Mouse (Mus musculus) macrophage (primary cell): Measurements from ENCODE around the gene Chdh. TPM values are rescaled to one million over a fixed set of nuclear protein-coding genes. Genes with fewer than 3 reads are reported as not detected.

Source experiments
- H3K27ac ChIP-seq: fragments of 350-480 bp; formaldehyde crosslinking; 2 replicates; pipeline ENCODE4 v1.9.0; 2021
- H3K36me3 ChIP-seq: fragments of 350-480 bp; formaldehyde crosslinking; 2 replicates; pipeline ENCODE4 v1.9.0; 2021; ENCODE audit errors: inconsistent target
- H3K4me3 ChIP-seq: fragments of 350-480 bp; formaldehyde crosslinking; 2 replicates; pipeline ENCODE4 v1.9.0; 2021; ENCODE audit errors: inconsistent target
- H3K79me2 ChIP-seq: fragments of 350-480 bp; formaldehyde crosslinking; 2 replicates; pipeline ENCODE4 v1.9.0; 2021; ENCODE audit errors: inconsistent target
- WGBS: methylation state at CpG from one replicate; pipeline ENCODE4 v1.1.7; 2026; ENCODE audit warnings: inconsistent platforms; ENCODE audit not compliant: missing documents; 5-methylcytosine and 5-hydroxymethylcytosine counted together
- polyA plus RNA-seq: library from polyadenylated mRNA; stranded (reverse); fragments of 250-400 nt; gene quantifications from 3 replicates; pipeline ENCODE4 v1.2.4, GENCODE M21; 2018; ENCODE audit warnings: inconsistent platforms

The Chdh gene
- polyA plus RNA-seq, 1 experiment from 2014 or later, result 0.16 TPM

GRCm38 (mm10) chr14:30022471-30022870 lies 13.6 kb downstream of the Chdh start:
- H3K4me3 ChIP-seq, result no peak overlapping the region
- no peak overlapping the region for H3K27ac ChIP-seq
- whole genome bisulfite sequencing, result 38% methylated on average over 6 of the region's 6 CpGs
- H3K79me2 ChIP-seq, result no peaks in the 10 kb centered on the region
- no peaks in the 10 kb centered on the region for H3K36me3 ChIP-seq

- 0 out of 2 replicates have a peak overlapping the region, but pooled peaks have one; percentile 12 for H3K27ac ChIP-seq
- WGBS, result 6% methylated on average over 7 of the region's 7 CpGs
- no peaks in the 10 kb centered on the region for H3K79me2 ChIP-seq
- no peak overlapping the region for H3K4me3 ChIP-seq
- no peaks in the 10 kb centered on the region for H3K36me3 ChIP-seq
Measured at GRCm38 (mm10) chr14:30024387-30024786, 15.6 kb downstream of the Chdh start.

GRCm38 (mm10) chr14:30027378-30027777 lies 18.6 kb downstream of the Chdh start:
- WGBS, result 38% methylated on average over 2 of the region's 2 CpGs

GRCm38 (mm10) chr14:30033405-30033804 lies 24.6 kb downstream of the Chdh start:
- H3K27ac ChIP-seq, result no peak overlapping the region
- H3K79me2 ChIP-seq, result no peaks in the 10 kb centered on the region
- WGBS, result 58% methylated on average over 8 of the region's 8 CpGs
- no peaks in the 10 kb centered on the region for H3K36me3 ChIP-seq
- no peak overlapping the region for H3K4me3 ChIP-seq

More at GRCm38 (mm10) chr14:30027378-30027777, 18.6 kb downstream of the Chdh start:
- H3K36me3 ChIP-seq, result no peaks in the 10 kb centered on the region
- no peak overlapping the region for H3K27ac ChIP-seq
- no peaks in the 10 kb centered on the region for H3K79me2 ChIP-seq
- H3K4me3 ChIP-seq, result no peak overlapping the region

GRCm38 (mm10) chr14:30038431-30038830 lies 29.6 kb downstream of the Chdh start:
- Histone ChIP-seq H3K27ac (no peak overlapping the region), H3K79me2 (no peaks in the 10 kb centered on the region), H3K36me3 (no peaks in the 10 kb centered on the region), H3K4me3 (no peak overlapping the region)
- 96% methylated on average over 18 of the region's 18 CpGs for WGBS

DNA sequence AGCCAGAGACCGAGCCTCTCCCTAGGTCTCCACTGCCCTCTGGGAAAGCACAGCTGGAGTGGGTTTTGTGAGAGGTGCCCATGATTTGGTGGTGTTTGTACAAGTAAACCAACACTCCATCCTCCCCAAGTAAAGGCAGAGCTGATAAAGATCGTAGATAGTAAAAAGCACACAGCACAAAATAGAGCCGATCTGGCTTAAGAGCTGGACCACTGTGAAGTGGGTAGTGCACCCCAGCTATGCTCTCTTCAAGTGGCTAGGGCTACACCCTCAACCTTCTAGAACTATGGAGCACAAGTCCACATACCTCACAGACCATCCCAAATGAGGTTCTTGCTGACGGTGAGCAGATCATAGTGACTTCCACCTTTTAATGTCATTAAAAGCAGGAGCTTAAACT lies 30.6 kb downstream of the Chdh start:
- Histone ChIP-seq H3K79me2 (no peaks in the 10 kb centered on the region), H3K27ac (no peak overlapping the region), H3K36me3 (no peaks in the 10 kb centered on the region), H3K4me3 (no peak overlapping the region)
- WGBS, result 49% methylated on average over 4 of the region's 4 CpGs

- H3K4me3 ChIP-seq, result no peak overlapping the region
- 94% methylated on average over 9 of the region's 9 CpGs for WGBS
- H3K36me3 ChIP-seq, result no peaks in the 10 kb centered on the region
- no peaks in the 10 kb centered on the region for H3K79me2 ChIP-seq
- no peak overlapping the region for H3K27ac ChIP-seq
Measured at GRCm38 (mm10) chr14:30041836-30042235, 33.0 kb downstream of the Chdh start.

- Histone ChIP-seq H3K27ac (no peak overlapping the region), H3K36me3 (no peaks in the 10 kb centered on the region), H3K79me2 (no peaks in the 10 kb centered on the region), H3K4me3 (no peak overlapping the region)
- WGBS, result 50% methylated on average over 6 of the region's 7 CpGs
Measured at GRCm38 (mm10) chr14:30043356-30043940, 34.6 kb downstream of the Chdh start.

DNA sequence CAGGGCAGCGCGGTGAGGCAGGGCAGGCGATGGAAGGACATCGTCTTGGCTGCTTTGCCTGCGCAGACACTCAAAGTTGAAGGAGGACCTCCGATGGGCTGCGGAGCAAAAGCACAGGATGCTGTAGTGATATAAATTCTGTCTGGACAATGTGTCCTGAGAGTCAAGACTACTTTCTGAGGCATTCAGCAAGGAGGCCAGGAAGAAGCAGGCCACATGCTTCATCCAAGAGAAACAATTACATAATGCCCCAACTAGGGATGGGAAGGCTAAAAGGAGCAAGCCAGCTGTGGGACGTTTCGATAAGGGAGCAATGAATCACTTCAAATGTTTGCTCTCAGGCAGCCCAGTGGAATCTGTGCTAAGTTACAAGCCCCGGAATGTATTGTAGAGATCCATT lies 36.4 kb downstream of the Chdh start:
- H3K4me3 ChIP-seq, result no peak overlapping the region
- H3K36me3 ChIP-seq, result no peaks in the 10 kb centered on the region
- 98% methylated on average over 10 of the region's 10 CpGs for WGBS
- H3K27ac ChIP-seq, result no peak overlapping the region
- no peaks in the 10 kb centered on the region for H3K79me2 ChIP-seq

GRCm38 (mm10) chr14:30045704-30046220 lies 36.9 kb downstream of the Chdh start:
- Histone ChIP-seq H3K27ac (no peak overlapping the region), H3K36me3 (no peaks in the 10 kb centered on the region), H3K4me3 (no peak overlapping the region), H3K79me2 (no peaks in the 10 kb centered on the region)
- 95% methylated on average over 8 of the region's 8 CpGs for WGBS

- Histone ChIP-seq H3K36me3 (no peaks in the 10 kb centered on the region), H3K4me3 (no peak overlapping the region), H3K27ac (no peak overlapping the region), H3K79me2 (no peaks in the 10 kb centered on the region)
- 90% methylated on average over 2 of the region's 4 CpGs for WGBS
Measured at GRCm38 (mm10) chr14:30046976-30047375, 38.2 kb downstream of the Chdh start.

DNA sequence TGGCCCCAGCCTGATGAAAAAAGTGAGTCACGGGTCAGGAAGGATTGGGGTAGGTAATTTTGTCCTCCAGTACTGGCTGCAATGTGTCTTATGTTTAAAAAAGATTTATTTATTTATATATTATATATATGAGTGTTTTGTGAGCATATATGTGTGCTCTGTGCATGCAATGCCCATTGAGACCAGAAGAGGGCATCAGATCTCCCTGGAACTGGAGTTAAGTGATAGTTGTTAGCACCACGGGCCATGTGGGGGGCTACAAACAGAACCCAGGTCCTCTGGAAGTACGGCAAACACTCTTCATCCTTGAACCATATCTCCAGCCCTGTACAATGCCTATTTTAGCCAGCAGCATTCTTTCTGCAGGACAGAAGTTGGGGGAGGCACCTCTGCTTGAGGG lies 39.2 kb downstream of the Chdh start:
- no peak overlapping the region for H3K27ac ChIP-seq
- H3K4me3 ChIP-seq, result no peak overlapping the region
- H3K79me2 ChIP-seq, result no peaks in the 10 kb centered on the region
- no peaks in the 10 kb centered on the region for H3K36me3 ChIP-seq
- 92% methylated on average over 3 of the region's 3 CpGs for WGBS

GRCm38 (mm10) chr14:30050280-30050679 lies 41.5 kb downstream of the Chdh start:
- H3K4me3 ChIP-seq, result no peak overlapping the region
- no peak overlapping the region for H3K27ac ChIP-seq
- no peaks in the 10 kb centered on the region for H3K79me2 ChIP-seq
- no peaks in the 10 kb centered on the region for H3K36me3 ChIP-seq
- WGBS, result 97% methylated on average over 8 of the region's 8 CpGs

- 52% methylated on average over 7 of the region's 7 CpGs for WGBS
- Histone ChIP-seq H3K4me3 (no peak overlapping the region), H3K27ac (no peak overlapping the region), H3K79me2 (no peaks in the 10 kb centered on the region), H3K36me3 (no peaks in the 10 kb centered on the region)
Measured at GRCm38 (mm10) chr14:30054922-30055321, 46.1 kb downstream of the Chdh start.

DNA sequence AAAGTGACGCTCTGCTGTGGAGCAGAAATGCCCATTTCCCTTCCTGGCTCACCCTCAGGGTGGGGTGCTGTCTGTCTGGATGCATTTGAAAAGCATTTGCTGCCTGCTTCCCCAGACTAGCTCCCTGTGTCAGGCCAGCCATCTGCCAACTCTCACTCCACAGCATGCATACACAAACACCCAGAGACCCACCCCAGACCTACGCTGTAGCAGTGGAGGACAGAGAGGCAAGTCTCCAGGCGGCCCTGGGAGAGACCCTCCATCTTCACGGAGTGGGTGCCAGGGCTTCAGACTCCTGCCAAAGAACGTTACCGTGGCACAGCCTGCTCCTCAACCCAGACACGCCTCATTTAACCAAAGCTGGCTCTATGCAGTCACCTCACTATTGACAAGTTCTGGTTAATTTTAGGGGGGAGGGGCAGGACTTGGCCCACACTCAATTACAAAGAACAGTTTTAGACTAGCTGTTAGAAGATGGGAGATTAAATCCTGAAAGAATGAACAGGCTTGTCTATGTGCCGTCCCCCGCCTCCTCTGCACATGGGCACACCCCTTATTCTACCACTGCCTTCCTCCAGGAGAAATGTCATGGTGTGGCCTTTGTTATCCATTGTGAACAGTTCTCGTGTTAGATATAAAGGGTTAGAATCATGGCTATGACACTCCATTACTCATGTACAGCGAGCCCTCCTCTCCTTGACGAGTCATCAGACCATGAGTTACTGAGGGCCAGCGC lies 47.4 kb downstream of the Chdh start:
- no peaks in the 10 kb centered on the region for H3K36me3 ChIP-seq
- 87% methylated on average over 13 of the region's 13 CpGs for WGBS
- no peak overlapping the region for H3K27ac ChIP-seq
- H3K79me2 ChIP-seq, result no peaks in the 10 kb centered on the region
- no peak overlapping the region for H3K4me3 ChIP-seq
